Mouse (Mus musculus) cerebellum, adult 9-10 months (tissue): ENCODE measurements around the gene Hc.

Experiments
- DNase-seq: peaks from one replicate; pipeline ENCODE4 v3.0.0; 2022

Gene Hc

DNA sequence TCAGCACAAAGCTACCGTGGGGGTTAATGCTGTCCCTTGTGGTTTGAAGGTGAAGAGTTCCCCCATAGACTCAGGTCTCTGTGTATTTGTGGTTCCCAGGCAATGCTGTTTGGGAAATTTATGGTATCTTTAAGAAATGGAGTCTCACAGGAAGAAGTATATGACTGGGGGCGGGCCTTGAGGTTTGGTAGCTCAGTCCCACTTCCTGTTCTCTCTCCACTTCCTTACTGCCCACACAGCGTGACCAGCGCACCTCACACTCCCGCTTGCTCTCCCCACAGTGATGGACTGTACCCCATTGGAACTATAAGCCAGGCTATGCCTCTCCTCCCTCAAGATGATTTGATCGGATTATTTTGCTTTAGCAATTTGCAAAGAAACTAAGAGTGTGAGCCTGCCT, 84.8 kb downstream of the Hc start:
- no peak for DNase-seq

DNA sequence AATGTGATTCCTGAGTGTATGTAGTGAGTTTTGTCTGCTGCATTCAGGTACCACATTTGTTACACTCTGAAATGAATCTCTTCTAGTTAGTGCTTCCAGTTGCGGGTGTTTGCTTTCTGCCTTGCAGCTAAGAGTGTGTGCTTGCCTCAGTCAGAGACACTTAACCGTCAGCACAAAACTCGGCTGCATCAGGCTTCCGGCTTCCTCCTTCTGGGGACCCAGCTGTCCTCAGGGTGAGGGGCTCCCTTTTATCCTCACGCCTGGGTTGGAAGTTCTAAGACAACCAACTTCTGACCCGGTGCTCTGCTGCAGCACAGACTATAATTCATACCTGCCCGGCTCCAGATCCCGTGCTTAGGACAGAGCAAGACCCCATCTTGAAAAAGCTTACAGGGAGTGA, 88.2 kb downstream of the Hc start:
- DNase-seq, result no peak

DNA sequence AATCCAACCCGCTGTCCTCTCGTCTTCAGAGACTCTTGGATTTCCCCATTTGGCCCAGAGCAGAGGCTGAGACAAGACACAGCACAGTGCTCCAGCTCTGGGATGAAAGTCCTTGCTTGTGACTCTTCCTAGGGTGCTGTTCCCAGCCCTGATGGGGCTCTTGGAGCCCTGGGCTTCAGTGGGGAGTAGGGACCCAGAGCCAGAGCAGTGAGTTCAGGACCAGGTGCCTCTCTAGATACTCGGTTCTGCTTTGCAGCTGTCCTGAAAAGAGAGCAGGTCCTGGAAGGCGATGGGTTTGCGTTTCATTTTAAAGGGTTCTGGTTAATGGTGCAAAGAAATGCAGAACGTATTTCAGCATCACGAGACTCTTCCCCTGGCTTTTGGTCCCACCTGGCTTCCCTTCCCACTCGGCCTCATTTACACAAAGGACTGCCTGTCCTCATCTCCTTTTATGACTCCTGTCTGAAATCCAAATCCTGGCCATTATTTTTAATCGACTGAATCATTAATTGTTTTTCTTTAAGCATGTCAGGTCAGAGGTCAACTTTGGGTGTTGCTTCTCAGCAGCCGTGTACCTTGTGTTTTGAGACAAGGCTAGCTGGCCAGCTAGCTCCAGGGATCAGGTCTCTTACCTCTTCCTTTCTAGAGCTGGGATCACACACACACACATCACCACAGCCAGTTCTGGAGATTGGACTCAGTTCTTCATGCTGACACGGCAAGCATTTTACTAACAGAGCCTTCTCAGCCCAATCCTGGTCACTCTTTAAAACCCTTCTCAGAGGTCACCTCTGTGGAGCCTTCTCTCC, 90.0 kb downstream of the Hc start:
- no peak for DNase-seq

DNA sequence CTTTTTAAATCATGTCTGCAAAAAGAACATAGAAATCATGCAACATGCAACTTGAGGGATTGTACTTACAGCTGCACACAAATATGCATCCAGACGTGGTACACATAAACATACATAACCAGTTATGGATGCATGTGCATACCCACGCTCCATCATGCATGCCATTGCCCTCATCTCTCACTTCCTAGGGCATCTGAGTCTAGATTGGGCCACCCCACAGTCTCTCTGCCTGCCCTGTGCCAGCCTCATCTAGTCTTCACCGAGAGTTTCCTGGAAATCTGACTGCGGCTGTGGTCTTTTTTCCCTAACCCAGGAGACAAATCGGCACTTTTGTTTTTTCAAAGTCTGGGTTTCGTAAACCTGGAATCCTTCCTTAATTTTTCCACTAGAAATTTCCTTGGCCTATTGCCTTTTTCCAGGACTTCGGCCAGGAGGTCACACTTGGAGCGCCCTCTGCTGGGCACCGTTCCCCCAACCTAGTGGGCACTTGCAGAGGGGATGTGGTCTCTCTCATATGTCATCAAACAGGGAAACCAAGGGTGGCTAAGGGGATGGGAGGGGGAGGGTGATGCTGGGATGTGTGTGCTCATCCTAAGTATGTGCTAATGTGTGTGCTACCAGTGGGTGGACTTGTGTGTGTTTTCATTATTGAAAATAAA, 91.0 kb downstream of the Hc start:
- DNase-seq, result peak; percentile 76

DNA sequence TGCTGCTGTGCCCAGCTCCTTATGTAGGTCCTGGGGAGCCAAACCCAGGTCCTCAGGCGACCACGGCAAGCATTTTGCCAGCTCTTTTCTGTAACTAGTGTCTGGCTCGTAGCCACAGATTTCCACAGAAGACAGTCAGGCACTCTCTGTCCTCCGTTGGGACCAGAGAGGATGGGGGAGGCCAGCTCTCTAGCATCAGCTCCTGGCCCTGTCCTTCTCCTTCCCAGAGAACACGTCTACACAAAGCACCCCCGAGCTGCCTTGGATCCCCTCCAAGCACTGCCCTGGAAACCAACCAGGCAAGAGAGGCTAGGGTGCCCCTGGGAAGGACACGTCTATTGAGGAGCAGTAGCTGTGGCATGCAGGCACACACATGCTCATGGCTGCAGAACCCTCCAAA, 92.1 kb downstream of the Hc start:
- DNase-seq, result no peak

DNA sequence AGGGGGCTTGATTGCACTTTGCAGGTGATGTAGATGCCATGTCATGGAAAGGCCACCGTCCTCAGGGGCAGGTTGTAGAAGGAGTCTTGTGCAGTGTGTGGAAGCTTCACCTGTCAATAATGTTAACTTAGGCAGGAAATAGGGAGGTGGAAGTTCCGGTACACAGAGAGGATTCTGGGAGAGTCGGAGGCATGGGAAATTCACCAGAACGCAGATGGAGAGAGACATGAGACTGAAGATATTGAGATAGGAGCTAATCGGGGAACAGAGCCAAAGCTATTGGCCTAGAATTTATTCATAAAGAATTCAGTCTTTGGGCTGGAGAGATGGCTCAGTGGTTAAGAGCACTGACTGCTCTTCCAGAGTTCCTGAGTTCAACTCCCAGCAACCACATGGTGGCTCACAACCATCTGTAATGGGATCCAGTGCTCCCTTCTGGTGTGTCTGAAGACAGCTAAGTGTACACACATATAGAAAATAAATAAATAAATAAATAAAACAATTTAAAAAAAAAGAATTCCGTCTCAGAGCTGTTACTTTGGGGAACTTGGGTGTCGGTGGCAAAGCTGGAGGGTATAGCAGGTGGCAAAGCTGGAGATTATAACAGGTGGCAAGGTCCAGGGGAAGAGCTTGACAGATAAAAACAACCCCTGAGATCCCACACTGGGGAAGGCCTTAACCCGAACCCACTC, 94.8 kb downstream of the Hc start:
- DNase-seq, result no peak

DNA sequence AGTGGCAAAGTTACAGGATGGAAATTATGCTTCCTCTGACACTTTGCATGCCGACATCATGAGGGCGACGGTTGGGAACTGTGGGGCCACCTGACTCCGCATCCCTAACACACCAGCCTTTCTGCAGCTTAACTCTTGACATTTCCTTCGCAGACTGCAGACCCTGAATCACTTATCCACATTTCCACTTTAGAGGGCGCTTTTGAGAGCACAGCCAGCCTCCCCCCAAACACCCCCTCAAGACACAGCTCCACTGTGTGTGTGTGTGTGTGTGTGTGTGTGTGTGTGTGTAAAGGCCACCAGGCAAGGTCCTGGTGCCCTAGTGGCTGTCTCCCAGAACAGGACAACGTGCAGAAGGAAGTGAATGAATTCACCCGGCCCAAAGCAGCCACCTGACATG, 95.4 kb downstream of the Hc start:
- DNase-seq, result no peak

DNA sequence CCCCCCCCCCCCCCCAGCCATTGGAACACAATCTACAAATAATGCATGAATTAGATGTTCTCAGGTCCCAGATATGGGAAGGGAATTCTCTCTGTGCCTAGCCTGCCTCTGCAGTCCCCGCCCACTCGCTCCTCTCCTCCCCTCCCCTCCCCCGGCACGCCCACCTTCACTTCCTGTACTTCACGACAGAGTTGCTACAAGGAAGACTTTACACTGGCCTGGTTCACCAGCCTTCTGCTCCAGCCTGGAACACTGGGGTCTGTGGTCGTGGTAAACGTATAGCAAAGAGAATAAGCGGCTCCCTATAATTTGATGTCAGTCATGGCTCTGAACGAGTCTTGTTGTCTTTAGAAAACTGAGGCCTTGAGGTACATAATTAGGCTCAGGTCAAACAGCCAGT, 95.9 kb downstream of the Hc start:
- no peak for DNase-seq

DNA sequence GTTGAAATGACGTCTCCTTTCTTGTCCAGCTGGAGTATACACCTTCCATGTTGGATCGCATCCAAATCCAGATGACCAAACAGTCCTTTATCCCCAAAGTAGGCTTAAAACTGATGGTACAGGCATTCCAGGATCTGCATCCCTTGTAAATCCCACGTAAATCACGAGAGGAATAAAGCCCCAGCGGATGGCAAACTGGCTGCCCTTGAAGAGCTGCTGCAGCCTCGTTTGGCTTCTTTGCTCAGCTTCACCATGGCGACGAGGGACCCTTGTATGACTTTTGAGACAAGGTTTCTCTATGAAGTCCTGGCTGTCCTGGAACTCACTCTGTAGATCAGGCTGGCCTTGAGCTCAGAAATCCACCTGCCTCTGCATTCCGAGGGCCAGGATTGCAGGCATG, 96.6 kb downstream of the Hc start:
- no peak for DNase-seq

DNA sequence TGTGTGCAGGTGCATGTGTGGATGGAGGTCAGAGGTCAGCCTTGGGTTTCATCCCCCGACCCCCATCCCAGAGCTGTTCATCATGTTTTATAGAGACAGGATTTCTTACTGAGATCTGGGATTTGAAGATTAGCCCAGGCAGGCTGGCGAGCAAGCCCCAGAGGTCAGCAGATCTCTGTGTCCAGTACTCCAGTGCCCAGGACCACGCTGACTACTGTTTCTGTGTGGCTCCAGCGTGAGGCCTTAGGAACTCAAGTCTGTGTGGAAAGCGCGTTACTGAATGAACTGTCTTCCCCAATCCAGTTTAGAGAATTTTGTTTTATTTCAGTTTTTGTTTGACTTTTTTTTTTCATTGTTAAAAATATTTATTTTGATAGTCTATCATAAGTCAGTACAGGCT, 97.0 kb downstream of the Hc start:
- no peak for DNase-seq

DNA sequence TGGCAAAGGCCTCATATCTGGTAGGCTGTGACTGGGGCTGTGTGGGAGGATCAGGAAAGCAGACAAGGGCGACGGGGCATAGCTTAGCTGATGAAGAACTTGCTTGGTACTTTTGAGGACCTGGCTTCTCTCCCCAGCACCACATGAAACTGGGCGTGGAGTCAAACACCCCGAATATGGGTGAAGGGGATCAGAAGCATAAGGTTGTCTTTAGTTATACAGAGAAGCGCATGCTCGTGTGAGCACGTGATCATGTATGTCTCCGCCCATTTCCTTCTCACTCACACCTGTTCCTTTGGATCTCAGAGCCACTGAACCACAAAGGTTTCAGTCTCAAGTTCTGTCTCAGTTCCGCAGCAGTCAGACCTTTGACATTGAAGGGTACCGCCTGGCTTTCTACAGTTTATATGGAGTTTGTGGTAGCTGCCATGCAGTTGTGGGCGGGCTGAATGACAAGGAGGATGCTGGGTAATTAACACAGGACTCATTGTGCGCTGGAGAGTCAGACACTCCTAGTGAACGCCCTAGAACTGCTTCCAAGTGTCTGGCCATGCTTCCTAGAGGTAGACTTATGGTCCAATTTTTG, 97.8 kb downstream of the Hc start:
- DNase-seq, result no peak

DNA sequence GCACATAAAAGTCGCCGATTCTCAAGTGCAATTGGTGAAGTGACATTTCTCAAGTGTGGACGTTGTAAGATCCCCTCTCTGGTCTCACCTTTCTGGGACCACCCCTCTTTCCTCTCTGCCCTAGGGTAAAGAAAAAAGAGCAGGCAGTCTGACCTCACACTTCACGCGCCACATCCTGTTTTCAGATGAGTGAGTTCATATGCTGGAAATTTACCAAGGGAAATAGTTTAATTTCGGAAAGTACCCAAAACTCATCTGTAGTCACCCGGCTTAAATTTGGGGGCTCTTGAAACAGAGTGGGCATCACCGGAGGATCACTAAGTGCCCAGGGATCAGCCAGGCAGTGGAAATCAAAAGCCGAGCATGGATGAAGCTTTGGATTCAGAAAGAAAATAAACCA, 98.3 kb downstream of the Hc start:
- no peak for DNase-seq

DNA sequence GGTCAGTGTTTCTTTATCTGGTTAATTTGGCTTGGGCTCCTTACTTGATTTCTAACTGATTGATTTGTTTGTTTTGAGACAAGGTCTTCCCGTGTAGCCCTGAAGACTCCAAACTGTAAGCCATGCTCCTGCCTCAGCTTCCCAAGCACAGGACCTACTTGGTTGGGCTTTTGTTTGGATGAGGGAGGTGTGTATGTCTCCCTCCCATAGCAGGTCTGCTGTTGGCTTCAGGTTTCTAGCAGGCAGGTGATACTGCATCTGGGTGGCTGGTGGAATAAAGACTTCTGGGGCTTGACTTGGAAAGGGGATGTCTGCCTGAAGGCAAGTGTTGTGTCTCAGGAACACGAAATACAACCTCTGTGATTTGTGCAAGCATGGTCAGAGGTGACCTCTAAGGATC, 99.0 kb downstream of the Hc start:
- no peak for DNase-seq

DNA sequence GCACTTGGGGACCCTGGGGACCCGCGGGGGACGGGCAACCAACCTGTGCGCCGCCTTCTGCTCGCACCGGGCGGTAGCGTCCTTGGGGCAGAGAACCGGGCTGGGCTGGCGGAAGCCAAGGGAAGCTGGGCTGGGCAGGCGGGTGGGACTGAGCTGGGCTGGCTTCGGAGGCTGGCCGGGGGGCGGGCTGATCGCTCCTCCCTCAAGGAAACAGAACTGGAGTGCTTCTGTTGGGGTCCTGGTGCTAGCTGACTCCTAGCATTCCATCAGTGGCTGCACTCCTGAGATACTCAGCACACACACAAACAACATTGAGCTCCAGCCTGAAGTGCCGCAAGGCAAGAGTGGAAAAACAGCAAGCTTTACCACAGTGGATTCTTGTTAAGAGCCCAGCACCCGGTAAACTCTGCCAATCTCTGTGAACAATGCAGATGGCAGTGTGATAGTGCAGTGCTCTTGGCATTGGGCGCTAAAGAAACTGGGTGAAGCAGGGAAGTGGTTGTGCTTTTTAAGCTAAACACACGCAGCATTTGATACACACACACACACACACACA, 99.7 kb downstream of the Hc start, which contains the start of gene Traf1:
Gene Traf1 (minus strand): TSS at position 292 of the 556 bp plus-strand sequence.
- DNase-seq, result no peak

DNA sequence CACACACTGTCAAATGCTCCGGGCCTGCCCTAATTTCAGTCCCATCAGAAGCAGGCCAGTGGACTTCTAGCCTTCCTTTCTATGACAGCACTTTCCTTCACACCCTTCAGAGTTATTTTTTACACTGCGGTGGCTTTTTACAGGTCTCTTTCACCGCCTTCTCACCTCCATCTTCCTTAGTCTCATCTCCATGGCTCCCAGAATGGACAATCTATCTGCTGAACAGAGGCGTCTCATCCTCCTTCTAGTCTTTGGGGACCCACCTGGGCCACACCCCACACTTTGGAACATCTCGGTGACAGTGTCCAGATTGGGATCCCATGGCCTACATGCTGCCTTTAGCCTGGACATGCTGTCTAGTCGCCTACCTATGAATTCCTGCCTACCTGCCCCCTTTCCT, 100.3 kb downstream of the Hc start:
- no peak for DNase-seq

DNA sequence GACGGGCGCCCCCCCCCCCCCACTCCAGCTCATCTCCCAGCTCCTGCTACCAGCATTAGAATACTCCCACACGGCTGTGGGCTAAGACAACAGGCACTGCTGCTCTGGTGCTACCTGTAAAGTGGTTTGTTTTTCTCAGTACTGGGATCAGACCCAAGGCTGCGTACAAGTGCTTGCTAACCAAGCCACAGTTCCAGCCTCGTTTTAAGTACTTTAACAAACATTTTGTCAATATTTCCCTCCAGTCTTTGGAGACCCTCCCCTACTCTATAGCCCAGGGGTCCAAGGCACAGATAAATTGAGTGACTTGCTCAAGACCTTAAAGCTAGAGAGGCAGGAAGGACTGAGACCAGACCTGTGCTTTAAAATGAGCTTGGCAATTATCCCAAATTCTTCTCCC, 100.8 kb downstream of the Hc start:
- no peak for DNase-seq

DNA sequence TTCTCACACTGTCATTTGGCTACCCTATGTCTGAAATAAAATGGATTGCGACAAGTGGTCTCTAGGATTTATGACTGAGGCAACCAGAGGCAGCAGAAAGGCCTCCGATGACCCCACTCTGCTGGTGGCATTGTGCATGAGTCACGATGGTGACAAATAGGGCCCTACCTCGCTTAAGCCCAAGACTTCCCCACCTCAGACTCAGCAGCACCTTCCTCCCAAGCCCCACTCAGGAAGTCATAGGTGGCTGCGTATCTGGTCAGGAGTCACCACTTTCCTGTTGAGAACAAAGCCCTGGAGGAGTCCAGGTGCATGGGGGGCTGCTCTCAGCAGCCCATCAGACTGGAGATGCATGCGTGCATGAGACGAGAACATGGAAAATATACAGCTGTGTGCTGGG, 102.7 kb downstream of the Hc start:
- no peak for DNase-seq

DNA sequence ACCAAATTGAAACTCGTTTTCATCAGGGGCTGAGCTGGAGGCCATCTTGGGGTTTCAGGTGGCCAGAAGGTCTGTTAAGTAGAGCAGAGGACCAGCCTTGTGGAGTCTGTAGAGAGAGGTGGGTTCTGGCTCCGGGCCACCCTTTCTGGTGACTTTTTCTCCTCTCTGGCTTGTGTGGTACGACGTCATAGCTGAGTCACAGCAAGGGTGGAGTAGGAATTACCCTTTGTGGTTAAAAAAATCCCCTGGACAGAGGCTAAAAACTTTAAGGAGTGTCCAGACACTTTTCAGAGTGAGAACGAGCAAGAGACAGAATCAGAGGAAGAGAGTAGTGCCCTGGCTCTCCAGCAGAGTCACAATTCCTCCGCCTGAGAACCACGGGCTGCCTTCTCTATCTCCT, 103.2 kb downstream of the Hc start:
- DNase-seq, result no peak

DNA sequence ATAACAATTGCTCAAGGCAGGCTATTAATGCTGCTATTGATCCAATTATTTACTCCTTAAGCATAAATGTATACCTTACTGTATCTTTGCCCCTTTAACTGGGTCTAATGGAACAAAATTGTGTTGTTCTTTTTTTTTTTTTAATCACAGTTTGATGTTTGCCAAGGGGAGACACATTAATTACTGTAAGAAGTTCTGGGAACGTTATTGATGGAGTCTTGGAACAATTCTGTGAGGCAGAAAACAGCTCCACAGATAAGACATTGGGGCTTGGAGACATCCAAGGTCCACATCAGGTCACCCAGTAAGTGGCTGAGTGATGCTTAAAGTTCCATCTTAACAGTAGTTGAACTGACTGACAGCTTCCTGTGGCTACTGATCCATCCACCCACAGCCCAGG, 103.8 kb downstream of the Hc start:
- no peak for DNase-seq

DNA sequence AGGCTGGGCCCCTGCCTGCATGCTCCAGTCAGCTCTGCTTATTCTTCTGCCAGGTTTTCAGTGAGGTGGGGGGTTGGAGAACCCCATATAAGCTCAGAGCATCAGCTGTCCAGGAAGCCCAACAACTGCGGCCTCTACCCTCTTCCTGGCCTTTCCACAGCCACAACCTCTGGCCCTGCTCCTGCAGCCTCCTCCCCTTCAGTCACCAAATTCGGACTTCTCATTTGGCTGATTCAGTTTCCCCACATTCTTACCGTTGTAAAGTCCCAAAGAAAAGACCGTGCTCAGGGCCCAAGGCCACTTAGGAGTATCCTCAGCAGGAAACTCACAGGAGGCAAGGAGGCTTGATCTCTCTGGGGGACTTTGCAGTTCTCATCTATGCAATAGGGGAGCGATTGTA, 104.3 kb downstream of the Hc start:
- no peak for DNase-seq

DNA sequence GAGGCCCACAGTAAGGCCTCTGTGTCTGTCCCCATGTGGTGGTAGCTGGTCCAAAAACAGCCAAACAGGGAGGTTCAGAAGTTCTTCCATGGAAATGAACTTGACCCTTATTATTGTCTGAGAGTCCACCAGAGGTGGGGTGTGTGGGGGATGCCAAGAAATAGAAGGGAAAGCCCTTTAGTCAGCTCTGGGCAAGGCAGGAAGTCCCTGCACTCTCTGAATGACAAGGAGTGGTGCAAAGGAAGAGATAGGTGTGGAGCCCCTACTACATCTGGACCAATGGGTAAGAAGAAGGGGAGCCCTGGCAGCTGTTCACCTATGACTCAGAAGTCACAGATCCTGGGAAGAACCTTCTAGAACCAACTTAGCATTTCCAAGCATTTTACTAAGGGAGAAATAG, 106.9 kb downstream of the Hc start:
- no peak for DNase-seq

DNA sequence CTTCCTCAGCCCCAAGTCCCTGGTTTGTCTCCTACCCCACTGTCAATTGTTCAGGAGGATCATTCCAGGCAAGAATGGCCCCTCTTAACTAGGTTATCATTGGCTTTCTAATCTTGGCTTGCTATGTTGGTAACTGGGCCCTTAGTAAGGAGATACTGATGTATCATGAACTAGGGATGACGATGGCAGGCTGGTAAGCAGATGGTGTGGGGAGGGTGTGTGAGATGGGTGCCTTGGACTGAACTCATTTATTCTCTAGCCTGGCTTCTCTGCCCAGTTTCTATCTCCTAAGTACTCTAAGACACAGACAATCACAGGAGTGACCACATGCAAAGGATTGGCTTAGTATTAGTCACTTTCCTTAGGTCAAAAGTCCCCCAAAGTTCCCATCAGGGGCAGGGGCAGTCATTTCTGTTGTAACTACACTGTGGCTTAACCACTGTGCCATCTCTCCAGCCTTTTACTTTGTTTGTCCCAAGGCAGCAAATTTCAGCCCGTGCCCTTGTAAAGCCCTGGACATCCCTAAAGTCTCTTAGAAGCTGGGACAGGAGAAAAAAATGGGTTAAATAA, 107.6 kb downstream of the Hc start:
- no peak for DNase-seq

DNA sequence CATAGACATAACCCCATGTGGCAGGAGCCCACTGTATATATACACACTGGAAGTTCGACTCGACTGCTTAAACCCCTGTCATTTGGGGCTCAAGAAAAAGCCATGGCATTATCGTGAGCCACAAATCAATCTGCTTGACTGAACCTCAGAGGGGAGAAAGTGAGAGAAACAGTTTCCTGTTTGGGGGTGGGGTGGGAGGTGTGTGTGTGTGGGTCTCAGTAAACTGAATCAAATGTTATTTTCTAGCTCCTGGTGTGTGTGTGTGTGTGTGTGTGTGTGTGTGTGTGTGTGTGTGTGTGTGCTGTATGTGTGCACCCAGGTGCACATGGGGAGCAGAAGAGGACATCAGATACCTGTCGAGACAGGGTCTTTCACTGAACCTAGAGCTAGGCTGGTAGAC, 108.2 kb downstream of the Hc start:
- DNase-seq, result no peak
